Mouse (Mus musculus) forebrain, embryonic 11.5 days (tissue): ENCODE measurements around the gene Chit1. TPM values are rescaled to one million over a fixed set of nuclear protein-coding genes. Genes with fewer than 3 reads are reported as not detected.

Source experiments
- ATAC-seq: fragments of 200-750 bp; cut with Nextera tagmentation; replicated peaks from 2 replicates; pipeline ENCODE4 v1.8.0; 2017; ENCODE audit warnings: moderate TSS enrichment; ENCODE audit not compliant: low FRiP score
- DNase-seq: peaks from one replicate; pipeline ENCODE4 v3.0.0-alpha.2; 2017; ENCODE audit warnings: low spot score
- H3K27ac ChIP-seq: fragments of 300-500 bp; sonication (generic); 2 replicates; pipeline ENCODE4 v1.5.1; 2014; ENCODE audit warnings: low read depth, low read length
- H3K27me3 ChIP-seq: fragments of 300-500 bp; sonication (generic); 2 replicates; pipeline ENCODE4 v1.6.1; 2014; ENCODE audit warnings: mild to moderate bottlenecking, low read length, mixed read lengths; ENCODE audit not compliant: control insufficient read depth, insufficient read depth
- H3K36me3 ChIP-seq: fragments of 300-500 bp; sonication (generic); 2 replicates; pipeline ENCODE4 v1.6.1; 2014; ENCODE audit warnings: mild to moderate bottlenecking, low read length, moderate library complexity, mixed read lengths; ENCODE audit not compliant: control insufficient read depth, insufficient read depth
- H3K4me1 ChIP-seq: fragments of 300-500 bp; sonication (generic); replicated peaks from 2 replicates; pipeline ENCODE4 v1.6.1; 2014; ENCODE audit warnings: low read length, mixed read lengths; ENCODE audit not compliant: control insufficient read depth, insufficient read depth
- H3K4me2 ChIP-seq: fragments of 300-500 bp; sonication (generic); 2 replicates; pipeline ENCODE4 v1.6.1; 2014; ENCODE audit warnings: low read depth, mild to moderate bottlenecking, low read length, moderate library complexity, mixed read lengths; ENCODE audit not compliant: severe bottlenecking
- H3K4me3 ChIP-seq: fragments of 300-500 bp; sonication (generic); 2 replicates; pipeline ENCODE4 v1.5.1; 2014; ENCODE audit warnings: low read depth, low read length
- H3K9ac ChIP-seq: fragments of 300-500 bp; sonication (generic); 2 replicates; pipeline ENCODE4 v1.6.1; 2014; ENCODE audit warnings: low read length
- H3K9me3 ChIP-seq: fragments of 300-500 bp; sonication (generic); 2 replicates; pipeline ENCODE4 v1.6.1; 2016; ENCODE audit warnings: low read length, mixed read lengths; ENCODE audit not compliant: control insufficient read depth
- WGBS: fragments of 180-500 bp; shearing (Covaris S2); extraction: QIAGEN DNeasy Blood & Tissue Kit; methylation state at CpG from one replicate; pipeline ENCODE4 v1.1.7; 2014; 5-methylcytosine and 5-hydroxymethylcytosine counted together
- polyA plus RNA-seq: library from polyadenylated mRNA; unstranded; fragments of >200 nt; fragmentation: Nextera tagmentation; extraction: Ambion mirVana; gene quantifications from 2 replicates; pipeline ENCODE4 v1.2.1, GENCODE M21; 2014

The Chit1 gene
- polyA plus RNA-seq, 1 experiment from 2014 or later: not detected

DNA sequence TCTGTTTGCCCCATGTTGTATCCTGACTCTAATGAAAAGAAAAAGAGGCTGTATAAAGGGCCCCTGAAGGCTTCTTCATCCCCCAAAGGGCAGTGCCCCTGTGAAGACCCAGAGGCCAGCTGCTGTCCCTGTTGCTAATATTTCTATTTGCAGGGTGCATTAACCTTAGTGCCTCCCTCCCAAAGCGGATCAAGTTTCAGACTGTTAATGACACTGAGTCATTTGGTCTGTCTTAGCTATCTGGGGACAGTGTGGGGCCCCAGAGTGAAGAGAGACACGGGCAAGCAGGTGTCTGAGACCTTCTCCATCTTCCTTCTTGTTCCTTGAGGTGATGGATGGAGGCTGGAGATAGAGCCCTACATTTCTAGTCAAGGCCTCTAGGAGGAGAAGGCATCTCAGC lies 84.1 kb downstream of the Chit1 start:
- Histone ChIP-seq H3K36me3 (no peaks in the 10 kb centered on the region), H3K27me3 (no peaks in the 10 kb centered on the region), H3K4me2 (no peak overlapping the region), H3K4me1 (no peaks in the 10 kb centered on the region), H3K4me3 (no peak overlapping the region), H3K9me3 (no peaks in the 10 kb centered on the region), H3K27ac (no peak overlapping the region), H3K9ac (no peak overlapping the region)
- 64% methylated on average over 2 of the region's 2 CpGs for WGBS
- DNase-seq: no peak
- no peak for ATAC-seq

DNA sequence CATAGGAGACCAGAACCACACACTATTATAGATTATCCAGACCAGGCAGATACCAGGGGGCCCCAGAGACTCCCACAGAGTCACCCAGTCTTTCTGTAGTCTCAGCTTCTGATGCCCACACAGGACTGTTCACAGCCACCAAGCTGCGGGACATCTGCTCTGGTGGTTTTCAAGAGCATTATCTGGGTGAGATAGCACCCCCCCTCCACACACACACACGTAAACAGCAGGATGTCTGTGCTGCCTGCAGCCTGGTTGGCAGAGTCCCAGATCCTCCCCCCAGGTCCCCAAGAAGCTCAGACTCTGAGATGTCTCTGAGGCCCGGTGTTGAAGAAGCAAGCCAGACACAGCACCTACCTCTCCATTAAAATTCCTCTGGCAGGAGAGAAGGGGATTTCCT lies 84.5 kb downstream of the Chit1 start:
- no peak overlapping the region for H3K4me2 ChIP-seq
- no peaks in the 10 kb centered on the region for H3K36me3 ChIP-seq
- H3K27me3 ChIP-seq: no peaks in the 10 kb centered on the region
- no peak for ATAC-seq
- no peak overlapping the region for H3K9ac ChIP-seq
- H3K4me1 ChIP-seq: no peaks in the 10 kb centered on the region
- no peak overlapping the region for H3K27ac ChIP-seq
- DNase-seq: no peak
- 76% methylated on average over 3 of the region's 3 CpGs for WGBS
- H3K9me3 ChIP-seq: no peaks in the 10 kb centered on the region
- no peak overlapping the region for H3K4me3 ChIP-seq

DNA sequence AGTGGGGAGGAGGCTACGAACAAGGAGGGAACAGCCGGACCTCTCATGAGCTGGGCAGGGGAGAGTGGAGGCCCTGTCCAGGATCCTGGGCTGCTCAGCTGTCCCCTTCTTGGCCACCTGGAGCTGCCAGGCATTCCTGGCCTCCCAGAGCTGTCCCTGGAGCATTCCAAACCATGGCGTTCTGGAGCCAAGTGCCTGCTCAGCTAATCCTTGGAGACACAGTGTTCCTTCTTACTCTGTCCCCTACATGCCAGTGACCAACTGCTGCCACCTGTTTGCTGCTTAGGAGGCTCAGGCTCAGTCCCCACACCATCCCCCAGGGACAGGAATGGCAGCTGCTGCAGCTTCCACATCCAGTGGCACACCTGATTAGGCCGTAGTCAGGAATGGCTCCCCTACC lies 84.9 kb downstream of the Chit1 start:
- Histone ChIP-seq H3K9ac (no peak overlapping the region), H3K9me3 (no peaks in the 10 kb centered on the region), H3K4me3 (no peak overlapping the region), H3K4me2 (no peak overlapping the region), H3K27ac (no peak overlapping the region), H3K36me3 (no peaks in the 10 kb centered on the region), H3K4me1 (no peaks in the 10 kb centered on the region), H3K27me3 (no peaks in the 10 kb centered on the region)
- ATAC-seq (no peak), DNase-seq (no peak)
- WGBS: 56% methylated on average over 4 of the region's 4 CpGs

DNA sequence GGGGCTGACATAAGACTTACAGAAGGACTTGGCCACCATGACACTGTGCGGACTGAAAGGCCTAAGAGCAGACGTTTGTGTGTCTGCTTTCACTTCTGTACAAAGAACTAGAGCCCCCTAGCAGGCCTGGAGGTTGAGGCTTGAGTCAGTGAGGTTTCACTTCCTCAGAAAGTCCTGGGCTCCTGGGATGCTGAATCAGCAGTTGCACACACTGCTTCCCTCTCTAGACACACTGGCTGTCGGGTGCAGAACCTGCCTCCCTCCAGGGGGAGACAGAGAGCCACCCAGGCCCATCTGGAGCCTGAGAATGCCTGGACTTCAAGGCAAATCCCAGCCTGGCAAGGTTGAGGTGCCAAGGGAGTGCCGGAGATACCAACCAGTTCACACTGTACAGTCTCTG lies 85.3 kb downstream of the Chit1 start:
- DNase-seq: peak; percentile 60
- 64% methylated on average over 4 of the region's 4 CpGs for WGBS

DNA sequence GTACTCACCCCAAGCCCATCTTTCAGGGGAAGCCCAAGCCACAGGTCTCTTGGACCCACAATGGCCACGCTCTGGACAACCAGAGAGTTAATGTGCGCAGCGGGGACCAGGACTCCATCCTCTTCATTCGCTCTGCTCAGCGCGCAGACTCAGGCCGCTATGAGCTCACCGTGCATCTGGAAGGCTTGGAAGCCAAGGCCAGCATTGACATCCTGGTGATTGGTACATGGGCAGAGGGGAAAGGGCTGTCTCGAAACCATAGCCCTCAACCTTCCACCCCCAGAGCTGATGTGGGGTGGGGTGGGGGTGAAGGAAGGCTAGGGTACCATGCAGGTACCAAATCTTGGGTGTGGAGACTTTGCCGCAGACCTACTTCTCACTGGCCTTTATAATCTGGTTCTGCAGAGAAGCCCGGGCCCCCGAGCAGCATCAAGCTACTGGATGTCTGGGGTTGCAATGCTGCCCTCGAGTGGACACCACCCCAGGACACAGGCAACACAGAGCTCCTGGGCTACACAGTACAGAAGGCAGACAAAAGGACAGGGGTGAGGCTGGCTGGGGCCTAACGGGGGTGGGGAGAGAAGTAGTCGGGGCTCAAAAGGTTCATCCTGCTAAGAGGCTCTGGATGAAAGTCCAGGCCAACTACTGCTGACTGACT lies 86.4 kb downstream of the Chit1 start:
- Histone ChIP-seq H3K27me3 (no peaks in the 10 kb centered on the region), H3K9me3 (no peaks in the 10 kb centered on the region), H3K36me3 (no peaks in the 10 kb centered on the region), H3K9ac (no peak overlapping the region), H3K4me3 (no peak overlapping the region), H3K4me1 (no peaks in the 10 kb centered on the region), H3K27ac (no peak overlapping the region), H3K4me2 (no peak overlapping the region)
- ATAC-seq (no peak), DNase-seq (no peak)
- WGBS: 79% methylated on average over 15 of the region's 15 CpGs

More for the DNA sequence above, 85.3 kb downstream of the Chit1 start:
- Histone ChIP-seq H3K4me1 (no peaks in the 10 kb centered on the region), H3K27me3 (no peaks in the 10 kb centered on the region), H3K27ac (no peak overlapping the region), H3K36me3 (no peaks in the 10 kb centered on the region), H3K9ac (no peak overlapping the region), H3K4me3 (no peak overlapping the region), H3K4me2 (no peak overlapping the region), H3K9me3 (no peaks in the 10 kb centered on the region)
- ATAC-seq: no peak

DNA sequence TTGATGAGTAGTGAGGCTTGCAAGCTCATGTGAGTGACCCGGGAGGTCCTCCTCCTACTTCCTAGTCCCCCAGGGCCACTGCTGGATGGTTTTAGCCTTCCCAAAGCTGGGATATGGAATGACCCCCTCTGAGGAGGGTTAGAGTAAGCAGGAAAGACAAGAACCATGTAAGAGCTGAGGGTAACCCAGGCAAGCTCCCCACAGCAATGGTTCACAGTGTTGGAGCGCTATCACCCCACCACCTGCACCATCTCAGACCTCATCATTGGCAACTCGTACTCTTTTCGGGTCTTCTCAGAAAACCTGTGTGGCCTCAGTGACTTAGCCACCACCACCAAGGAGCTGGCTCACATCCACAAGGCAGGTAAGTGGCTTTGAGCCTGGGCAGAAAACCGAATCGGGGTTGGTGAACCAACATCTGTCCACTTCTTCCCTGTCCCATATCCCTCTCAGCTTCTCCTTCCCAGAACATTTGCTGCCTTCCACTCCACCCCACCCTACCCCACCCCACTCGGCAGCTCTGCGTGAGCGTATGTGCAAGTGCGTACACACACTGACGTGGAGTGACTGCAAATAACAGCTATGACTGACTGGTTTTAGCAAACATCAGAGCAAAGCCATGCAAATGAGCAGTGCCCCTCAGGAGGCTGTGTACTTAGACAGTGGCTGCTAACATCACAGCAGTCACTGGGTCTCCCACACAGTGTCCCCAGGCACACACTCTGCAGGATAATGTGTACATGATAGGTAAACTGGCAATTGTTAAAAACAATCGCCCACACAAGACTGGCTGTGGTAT lies 87.4 kb downstream of the Chit1 start:
- WGBS: 82% methylated on average over 12 of the region's 12 CpGs
- no peak overlapping the region for H3K9ac ChIP-seq

DNA sequence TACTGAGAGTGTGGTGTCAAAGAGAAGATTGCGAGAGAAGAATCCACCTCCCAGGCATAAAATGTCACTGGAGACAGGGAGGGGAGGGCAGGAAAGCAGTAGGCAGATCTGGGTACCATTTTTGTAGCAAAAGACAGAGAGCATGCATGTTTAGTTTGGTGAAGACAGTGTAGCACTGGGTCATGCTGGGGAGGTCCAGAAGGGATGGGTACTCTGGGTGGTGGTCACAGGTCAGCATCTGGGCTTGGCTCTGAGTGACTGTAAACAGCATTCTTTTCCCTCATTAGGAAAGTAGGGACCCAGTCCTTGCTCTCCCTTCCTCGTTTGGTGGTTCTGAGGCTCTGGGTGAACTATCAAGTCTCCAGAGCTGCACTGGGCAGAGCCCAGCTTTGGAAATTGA lies 89.4 kb downstream of the Chit1 start:
- WGBS: 62% methylated on average over 2 of the region's 2 CpGs
- H3K4me3 ChIP-seq: no peak overlapping the region
- no peak overlapping the region for H3K27ac ChIP-seq
- no peak overlapping the region for H3K4me2 ChIP-seq
- no peak for ATAC-seq
- no peak for DNase-seq
- no peaks in the 10 kb centered on the region for H3K36me3 ChIP-seq
- no peaks in the 10 kb centered on the region for H3K9me3 ChIP-seq
- no peaks in the 10 kb centered on the region for H3K4me1 ChIP-seq
- H3K9ac ChIP-seq: no peak overlapping the region
- H3K27me3 ChIP-seq: no peaks in the 10 kb centered on the region

More for the DNA sequence above, 87.4 kb downstream of the Chit1 start:
- Histone ChIP-seq H3K4me1 (no peaks in the 10 kb centered on the region), H3K4me3 (no peak overlapping the region), H3K9me3 (no peaks in the 10 kb centered on the region), H3K27ac (no peak overlapping the region), H3K27me3 (no peaks in the 10 kb centered on the region), H3K4me2 (no peak overlapping the region), H3K36me3 (no peaks in the 10 kb centered on the region)
- DNase-seq (no peak), ATAC-seq (no peak)
